Mouse (Mus musculus): ENCODE results near the gene Cfap100. TPM values are rescaled to one million over a fixed set of nuclear protein-coding genes. Genes with fewer than 3 reads are reported as not detected.
A peak's percentile ranks its signal among the peaks of the same experiment; 100 is the strongest.

Cfap100 gene
- total RNA-seq, 2 experiments from 2014 or later: 0.67 TPM; not detected in 1

DNA sequence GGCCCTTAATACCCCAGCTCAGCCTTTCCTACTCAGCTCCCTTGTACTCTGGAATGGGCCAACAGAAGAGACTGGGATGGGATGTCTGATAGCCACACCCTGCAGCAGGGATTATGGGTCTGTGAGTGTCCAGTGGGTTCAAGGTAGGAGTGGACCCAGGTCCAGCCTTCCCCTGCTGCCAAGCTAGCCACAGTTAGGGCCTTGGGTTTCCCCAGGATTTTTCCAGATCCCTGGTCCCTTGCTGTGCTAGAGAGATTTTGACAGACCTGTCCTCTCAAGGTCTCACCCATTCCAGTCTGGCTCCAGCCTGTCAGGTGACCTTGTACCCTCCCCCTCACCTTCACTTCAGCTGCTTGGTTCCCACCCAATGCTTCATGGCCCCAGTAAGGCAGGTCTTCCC lies 20.0 kb downstream of the Cfap100 start:
- DNase-seq (ENCODE audit: low spot score): no peak

GRCm38 (mm10) chr6:90397291-90397690 lies 31.3 kb downstream of the Cfap100 start:
- DNase-seq (ENCODE audit: low spot score): no peak
- intact Hi-C loops (cut with DNase I): no loop called here

More for the DNA sequence above, 20.0 kb downstream of the Cfap100 start:
- intact Hi-C loops (cut with DNase I): no loop called here

DNA sequence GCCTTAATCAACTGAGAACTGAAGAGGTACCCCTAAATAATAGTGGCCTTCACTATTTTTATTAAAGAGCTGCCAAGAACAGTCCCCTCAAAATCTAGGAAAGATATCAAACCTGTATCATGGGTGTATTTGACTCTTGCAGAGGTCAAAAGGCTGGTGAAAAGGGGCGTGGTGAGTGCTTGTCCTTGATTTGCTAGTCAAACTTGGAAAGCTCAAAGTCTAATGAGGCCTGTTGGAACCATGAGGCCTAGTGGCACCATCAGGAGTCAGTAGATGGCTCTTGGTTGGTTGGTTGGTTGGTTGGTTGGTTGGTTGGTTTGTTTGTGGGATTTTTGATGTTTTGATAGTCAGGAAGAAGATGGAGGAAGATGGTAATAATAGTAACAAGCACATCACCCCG lies 32.8 kb downstream of the Cfap100 start:
- intact Hi-C loops (cut with DNase I): no loop called here
- DNase-seq (ENCODE audit: low spot score): no peak

- no peak for DNase-seq (ENCODE audit: low spot score)
- intact Hi-C loops (cut with DNase I): no loop called here
Observed at GRCm38 (mm10) chr6:90393948-90394347, 34.6 kb downstream of the Cfap100 start.

- intact Hi-C loops (cut with DNase I): no loop called here
- DNase-seq (ENCODE audit: low spot score): no peak
Observed at GRCm38 (mm10) chr6:90390629-90391028, 38.0 kb downstream of the Cfap100 start.

DNA sequence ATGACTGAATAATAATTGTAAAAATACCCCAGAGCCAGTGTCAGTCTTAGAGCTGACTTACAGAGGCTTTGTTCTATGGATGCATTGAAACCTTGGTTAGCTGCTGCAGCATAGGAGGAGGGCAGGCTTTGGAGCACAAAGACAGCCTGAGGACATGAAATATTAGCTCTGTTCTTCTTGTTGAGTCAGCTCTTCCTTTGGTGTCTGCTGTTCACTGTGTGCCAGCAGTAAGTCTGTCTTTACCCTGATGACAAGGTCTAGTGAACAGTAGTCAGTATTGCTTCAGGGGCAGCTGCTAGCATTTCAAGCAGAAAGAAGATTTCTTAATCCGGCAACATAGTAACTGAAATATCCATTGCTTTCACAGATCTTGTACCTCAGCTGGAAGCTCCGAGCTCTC lies 47.1 kb downstream of the Cfap100 start:
- no peak for DNase-seq (ENCODE audit: low spot score)
- intact Hi-C loops (cut with DNase I): no loop called here

GRCm38 (mm10) chr6:90377708-90378107 lies 50.9 kb downstream of the Cfap100 start:
- intact Hi-C loops (cut with DNase I): no loop called here
- no peak for DNase-seq (ENCODE audit: low spot score)

GRCm38 (mm10) chr6:90374647-90375046 lies 54.0 kb downstream of the Cfap100 start:
- intact Hi-C loops (cut with DNase I): no loop called here
- DNase-seq (ENCODE audit: low spot score): no peak

DNA sequence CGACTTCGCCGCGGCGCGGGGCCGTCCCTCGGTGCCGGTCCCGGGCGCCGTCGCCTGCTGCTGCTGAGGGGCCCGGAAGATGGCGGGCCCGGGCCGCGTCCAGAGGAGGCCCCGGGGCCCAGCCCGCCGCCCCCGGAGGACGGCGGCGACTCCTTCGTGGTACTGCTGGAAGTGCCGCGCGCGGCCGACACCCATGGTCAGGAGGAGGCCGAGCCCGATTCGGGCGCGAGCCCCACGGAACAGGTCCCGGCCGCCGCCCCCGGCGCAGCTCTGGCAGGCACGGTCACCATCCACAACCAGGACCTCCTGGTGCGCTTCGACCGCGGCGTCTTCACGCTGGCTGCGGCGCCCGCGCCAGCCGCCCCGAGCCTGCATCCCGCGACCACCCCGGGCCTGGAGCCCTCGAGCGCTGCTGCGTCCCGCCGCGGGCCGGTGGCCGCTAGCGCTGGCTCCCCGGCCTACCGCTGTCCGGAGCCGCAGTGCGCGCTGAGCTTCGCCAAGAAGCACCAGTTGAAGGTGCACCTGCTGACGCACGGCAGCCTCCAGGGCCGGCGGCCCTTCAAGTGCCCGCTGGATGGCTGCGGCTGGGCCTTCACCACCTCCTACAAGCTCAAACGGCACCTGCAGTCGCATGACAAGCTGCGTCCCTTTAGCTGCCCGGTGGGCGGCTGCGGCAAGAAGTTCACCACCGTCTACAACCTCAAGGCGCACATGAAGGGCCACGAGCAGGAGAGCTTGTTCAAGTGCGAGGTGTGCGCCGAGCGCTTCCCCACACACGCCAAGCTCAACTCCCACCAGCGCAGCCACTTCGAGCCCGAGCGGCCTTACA lies 58.7 kb downstream of the Cfap100 start:
- intact Hi-C loops (cut with DNase I): no loop called here

DNA sequence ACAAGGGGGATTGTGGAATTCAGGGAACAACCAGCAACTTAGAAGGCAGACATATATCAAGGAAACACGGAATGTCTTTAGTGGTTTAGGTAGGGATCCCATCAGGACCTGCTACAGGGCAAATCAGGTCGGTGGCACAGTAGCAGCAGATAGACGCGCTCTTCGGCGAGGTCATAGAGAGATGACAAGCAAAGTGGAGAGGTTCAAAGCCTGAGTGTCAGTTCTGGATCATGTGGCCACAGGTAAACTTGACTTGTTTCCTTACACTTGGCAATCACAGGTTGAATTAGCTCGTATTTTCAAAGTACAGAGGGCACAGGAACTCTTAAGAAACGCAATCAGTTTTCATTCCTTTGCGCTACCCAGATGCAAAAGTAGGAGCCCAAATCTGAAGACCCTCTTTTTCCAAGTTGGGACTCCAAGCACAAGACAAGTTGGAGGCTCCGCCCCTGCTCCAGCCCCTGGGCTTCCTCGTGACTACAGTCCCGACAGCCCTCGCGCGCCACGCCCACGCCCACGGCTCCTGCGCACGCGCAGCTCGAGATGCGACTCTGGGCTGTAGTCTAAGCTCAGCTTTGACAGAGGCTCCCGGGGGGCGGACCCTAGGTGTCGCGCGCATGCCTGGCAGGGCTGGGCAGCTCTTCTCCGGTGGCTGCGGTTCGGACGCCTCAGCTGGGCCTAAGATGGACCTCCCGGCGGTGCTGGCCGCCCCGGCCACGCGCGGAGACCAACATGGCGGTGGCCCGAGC lies 59.4 kb downstream of the Cfap100 start, which contains the start of gene Zxdc:
Zxdc (plus strand) TSS at position 517 of the 749 bp plus-strand sequence.
- DNase-seq (ENCODE audit: low spot score): peak; percentile 99
- intact Hi-C loops (cut with DNase I): no loop called here

More for the DNA sequence above, 58.7 kb downstream of the Cfap100 start:
- no peak for DNase-seq (ENCODE audit: low spot score)

DNA sequence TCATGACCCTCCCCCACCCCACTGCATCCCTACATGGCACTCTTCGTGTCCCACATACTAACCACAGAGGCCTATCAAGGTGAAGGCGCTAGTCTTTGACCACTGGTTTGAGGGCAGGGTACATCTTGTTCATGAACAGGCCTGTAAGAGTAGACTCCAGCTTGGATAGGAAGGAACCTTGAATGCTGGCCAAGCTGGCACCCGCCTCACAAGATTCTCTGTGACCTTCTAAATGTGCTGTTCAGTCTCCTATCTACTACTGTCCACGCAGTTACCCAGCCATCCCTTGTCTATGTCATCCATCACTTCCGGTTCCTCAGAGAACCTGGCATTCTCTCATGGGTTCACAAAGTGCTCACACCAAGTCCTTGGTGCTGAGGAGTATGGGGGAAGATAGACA lies 65.3 kb downstream of the Cfap100 start:
- intact Hi-C loops (cut with DNase I): no loop called here
- no peak for DNase-seq (ENCODE audit: low spot score)

DNA sequence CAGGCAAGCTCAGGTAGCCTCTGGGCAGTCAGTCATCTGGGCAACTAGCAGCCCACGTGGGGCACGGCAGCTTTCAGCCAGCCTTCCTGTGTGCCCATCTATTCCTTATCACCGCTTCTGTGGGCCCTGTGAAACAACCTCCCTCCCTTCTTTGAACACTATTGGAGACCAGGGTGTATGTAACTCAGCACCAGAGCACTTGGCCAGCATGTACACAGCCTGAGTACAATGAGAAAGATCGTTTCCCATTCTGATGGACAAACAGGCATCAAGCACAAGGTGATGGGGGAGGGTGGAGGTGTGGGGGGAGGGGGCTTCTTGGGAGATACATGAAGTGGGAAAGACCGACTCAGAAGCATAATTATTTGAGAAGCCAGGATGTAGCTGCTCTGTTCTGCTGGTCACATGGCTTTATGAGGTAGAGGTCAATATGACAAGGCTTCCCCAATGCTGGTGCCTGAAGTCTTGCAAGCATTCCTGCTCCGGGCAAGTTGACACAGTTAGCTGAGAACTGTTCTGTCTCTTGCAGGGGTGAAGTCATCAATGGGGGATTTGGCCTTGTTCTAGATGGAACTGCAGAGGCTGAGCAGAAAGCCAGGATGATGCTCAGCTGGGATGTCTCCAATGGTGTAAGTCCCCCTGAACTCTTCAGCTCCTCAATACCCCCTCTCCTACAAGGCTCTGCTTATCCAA lies 67.5 kb downstream of the Cfap100 start:
- DNase-seq (ENCODE audit: low spot score): no peak
- intact Hi-C loops (cut with DNase I): no loop called here

DNA sequence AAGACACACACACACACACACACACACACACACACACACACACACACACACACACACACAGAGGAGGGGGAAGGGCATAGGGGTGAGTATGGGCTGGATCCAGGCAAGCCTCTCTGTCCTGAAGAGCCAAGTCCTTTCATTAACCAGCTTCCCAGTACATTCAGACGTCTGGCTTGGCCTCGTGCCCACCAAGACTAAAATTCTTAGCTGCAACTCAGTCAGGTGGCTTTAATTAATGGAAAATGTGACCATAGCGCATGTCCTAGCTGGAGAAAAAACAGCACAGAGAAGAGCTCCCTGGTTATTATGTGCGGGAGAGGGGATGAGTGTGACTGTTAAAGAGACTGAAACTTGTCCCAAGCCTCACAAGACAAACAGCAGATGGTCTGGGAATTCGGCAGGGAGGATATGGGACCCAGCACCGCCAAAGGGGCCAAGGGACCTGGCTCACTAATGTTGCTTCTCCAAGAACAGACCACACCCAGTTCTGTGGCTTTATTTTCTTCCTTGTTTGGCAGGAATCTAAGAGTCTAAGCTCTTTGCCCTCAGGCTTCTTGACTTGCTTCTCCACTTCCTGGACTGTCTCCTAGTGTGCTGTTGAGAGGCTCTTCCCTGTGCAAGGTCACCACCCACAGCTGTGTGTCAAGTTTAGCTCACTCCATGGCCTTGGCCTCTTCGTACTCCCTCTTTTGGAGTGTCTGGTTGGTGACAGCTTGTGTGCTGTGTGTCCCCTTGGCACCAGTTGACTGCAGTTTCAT lies 68.4 kb downstream of the Cfap100 start:
- peak; percentile 65 for DNase-seq (ENCODE audit: low spot score)
- intact Hi-C loops (cut with DNase I): no loop called here

DNA sequence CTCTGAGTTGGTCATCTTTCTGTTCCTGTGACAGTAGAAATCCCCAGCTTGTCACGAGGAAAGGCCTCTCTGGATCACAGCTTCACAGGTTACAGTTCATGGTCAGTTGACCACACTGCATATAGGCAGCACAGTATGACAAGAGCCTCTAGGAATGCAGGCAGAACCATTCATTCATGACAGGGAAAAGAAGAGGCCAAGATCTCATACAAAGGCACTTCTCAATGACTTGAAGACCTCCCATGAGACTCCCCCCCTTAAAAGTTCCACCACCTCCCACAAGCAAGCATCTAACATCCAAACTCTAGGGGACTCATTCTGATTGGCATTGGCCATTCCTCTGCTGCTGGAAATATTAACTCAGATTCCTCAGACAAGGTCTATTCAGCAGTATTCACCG lies 69.2 kb downstream of the Cfap100 start:
- intact Hi-C loops (cut with DNase I): no loop called here
- DNase-seq (ENCODE audit: low spot score): no peak

DNA sequence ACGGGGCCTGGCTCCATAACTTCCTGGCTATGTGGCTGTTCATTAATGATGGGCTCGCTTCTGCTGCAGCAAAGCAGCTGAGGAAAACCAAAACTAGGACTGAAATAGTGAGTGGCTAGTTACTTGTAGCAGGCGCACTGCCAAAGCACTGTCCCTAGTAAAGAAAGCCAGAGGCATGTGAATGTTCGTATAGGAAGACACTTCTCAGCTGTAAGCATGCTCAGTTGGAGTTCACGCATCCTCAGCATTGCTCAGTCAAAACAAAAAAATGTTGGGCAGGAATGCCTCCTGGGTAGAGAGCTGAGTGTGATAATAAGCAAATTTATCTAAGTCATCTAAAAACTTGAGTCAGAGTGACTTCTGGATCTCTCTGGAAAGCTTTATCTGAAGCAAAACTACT lies 70.5 kb downstream of the Cfap100 start:
- no peak for DNase-seq (ENCODE audit: low spot score)
- intact Hi-C loops (cut with DNase I): no loop called here

Other genes with a start within 250 kb of the Cfap100 start
- gene V1ra8, start 226.0 kb downstream of the Cfap100 start, total RNA-seq (2021): not detected
- not detected for gene Vmn1r53, start 204.4 kb downstream of the Cfap100 start, total RNA-seq (2021)
- not detected for gene Vmn1r54, start 182.5 kb downstream of the Cfap100 start, total RNA-seq (2021)
- not detected for gene BC048671, start 127.6 kb downstream of the Cfap100 start, total RNA-seq (2021)
- not detected for gene Chst13, start 103.6 kb downstream of the Cfap100 start, total RNA-seq (2021)
- not detected for gene Uroc1, start 95.5 kb downstream of the Cfap100 start, total RNA-seq (2021)
- gene Zxdc, start 59.3 kb downstream of the Cfap100 start, total RNA-seq (2021): 10 to 100 TPM; 11.4 to 14.4 TPM
- gene Klf15, start 33.8 kb upstream of the Cfap100 start, total RNA-seq (2021): 10 to 100 TPM; 45.1 to 56.9 TPM
- 1 to 10 TPM; 1.5 to 2.3 TPM for gene Aldh1l1, start 57.6 kb upstream of the Cfap100 start, total RNA-seq (2021)
- gene Slc41a3, start 175.9 kb upstream of the Cfap100 start, total RNA-seq (2021): 100 to 1,000 TPM in 1 of 2 experiments, 10 to 100 TPM in 1; 51.0 to 103 TPM